Mouse (Mus musculus) spleen, adult 12 weeks (tissue): ENCODE data around the gene Syne3.

Source experiments
- DNase-seq: peaks from one replicate; pipeline ENCODE4 v3.0.0; 2022; ENCODE audit warnings: low spot score

Syne3 gene

DNA sequence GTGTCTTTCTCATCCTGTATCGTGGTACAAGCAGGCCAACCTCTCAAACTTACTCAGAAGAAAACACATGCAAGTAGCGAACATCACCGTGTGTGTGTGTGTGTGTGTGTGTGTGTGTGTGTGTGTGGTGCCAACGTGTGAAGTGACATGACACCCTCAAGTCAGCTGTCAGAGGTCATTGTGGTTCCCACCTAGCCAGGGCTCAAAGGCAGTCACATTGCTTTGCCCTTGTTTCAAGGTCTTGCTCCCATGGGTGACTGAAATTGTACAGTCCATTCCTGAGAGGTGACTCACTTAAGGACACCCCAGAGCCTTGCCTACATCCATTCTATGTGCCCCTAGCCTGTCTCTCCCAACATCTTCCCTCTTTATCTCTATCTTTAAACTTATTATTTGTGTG, 40.0 kb downstream of the Syne3 start:
- DNase-seq, result no peak

DNA sequence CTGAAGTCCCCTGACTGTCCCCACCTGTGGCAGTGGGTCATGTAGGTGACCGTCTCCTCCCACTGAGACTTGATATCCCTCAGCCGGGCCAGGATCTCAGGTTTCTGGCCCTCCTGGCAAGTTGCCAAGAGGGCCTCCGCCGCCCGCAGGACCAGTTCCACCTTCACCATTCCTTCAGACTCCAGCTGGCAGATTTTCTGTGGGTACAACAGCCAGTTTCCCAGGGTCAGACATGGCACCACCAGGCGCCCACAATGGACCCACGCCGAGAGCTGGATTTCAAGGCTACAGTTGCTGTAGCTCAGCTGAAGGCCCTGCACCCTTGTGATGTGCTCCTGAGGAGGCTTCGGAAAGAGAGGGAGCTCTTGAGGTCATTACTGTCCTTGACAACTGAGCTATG, 40.4 kb downstream of the Syne3 start:
- DNase-seq, result no peak

DNA sequence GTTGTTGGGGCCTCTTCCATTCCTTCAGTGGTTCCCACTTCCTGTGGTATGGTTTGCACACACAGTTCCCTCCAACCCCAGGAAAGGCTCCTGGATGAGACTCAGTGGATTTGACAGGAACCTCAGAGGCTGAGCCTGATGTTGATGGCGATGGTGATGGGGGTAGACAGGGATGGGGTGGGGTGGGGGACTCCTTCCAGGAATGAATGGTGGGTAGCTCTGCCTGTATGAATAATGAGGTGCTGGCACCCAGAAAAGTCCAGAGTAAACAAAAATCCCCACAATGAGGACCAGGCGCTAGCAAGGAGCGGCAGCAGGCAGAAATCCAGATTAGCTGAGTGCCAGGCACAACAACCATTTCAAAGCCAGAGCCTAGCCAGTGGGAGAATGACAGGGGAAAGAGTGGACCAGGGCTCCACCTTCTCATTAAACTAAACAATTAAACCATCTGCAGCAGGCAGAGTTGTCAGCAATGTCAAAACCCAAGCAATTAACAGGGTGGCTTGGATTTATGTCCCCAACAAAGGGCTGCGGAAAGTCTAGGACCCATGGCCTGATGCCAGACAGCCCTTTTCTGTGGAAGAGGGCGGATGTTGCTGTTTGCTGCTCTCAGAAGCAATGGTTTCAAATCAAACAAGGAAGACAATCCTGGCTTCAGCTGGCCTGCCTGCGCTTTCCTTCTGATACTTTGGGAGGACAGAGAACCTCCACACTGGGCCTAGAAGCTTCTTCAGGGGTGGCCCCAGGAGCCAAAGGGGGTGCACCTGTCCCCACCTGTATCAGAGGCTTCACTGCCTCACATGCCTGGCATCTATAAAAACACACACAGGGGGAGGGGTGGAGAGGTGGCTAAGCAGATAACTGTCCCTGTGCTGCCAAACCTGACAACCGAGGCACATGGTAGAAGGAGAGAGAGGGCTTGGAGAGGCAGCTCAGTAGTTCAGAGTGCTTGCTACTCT, 44.4 kb downstream of the Syne3 start:
- DNase-seq, result no peak

DNA sequence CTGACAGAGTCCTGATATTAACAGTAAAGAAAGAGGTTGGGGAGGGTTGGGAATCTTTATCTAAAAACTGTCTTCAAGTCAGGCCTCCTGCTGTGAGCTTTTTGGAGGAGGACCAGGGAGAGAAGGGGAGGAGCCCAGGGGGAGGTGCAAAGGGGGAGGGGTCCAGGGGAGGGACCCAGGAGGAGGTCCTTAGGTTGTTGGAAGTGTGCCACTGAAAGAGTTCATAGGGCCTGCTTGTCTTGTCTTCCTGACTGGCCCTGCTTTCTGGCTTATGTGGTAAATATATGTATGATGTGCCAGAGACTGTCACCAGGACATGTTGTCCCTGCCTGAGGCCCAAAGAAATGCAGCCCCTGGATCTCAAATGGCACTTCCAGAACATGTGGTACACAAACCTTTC, 49.2 kb downstream of the Syne3 start:
- DNase-seq, result no peak

DNA sequence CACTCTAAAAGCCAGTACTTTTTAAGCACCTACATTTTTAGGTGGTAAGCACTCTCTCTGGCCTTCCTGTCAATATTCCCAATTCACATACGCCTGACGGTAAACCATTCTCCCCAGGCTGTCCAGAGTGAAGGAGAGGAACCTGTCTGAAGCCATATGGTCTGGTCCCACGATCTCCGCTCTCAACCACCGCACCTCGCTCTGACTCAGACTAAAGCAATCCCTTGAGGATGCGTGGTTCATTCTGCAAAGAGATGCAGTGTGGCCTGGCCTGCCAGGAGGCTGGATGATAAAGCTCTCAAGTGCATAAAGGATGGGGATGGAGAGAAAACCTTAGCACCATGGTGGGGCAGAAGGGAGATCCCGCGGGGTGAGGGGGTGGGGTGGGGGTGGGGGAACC, 49.6 kb downstream of the Syne3 start:
- DNase-seq, result no peak

DNA sequence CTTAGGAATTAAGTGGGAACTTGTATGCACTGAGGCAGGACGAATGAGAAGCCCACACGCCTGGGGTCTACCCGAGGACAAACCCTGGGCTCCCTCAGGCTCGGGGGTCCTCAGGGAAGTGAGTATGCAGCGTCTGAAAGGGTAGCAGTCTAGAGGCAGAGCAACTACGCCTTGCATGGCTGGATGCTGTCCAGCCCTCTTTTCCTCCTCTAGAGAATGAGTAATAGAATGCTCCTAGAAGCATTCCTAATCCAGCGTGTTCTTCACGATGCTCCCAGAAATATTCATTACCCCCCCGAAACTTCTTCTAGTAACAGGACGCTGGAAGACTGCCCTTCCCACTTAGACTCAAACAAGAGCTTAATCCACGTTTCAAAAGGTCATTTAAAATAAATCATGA, 51.3 kb downstream of the Syne3 start:
- DNase-seq, result no peak

DNA sequence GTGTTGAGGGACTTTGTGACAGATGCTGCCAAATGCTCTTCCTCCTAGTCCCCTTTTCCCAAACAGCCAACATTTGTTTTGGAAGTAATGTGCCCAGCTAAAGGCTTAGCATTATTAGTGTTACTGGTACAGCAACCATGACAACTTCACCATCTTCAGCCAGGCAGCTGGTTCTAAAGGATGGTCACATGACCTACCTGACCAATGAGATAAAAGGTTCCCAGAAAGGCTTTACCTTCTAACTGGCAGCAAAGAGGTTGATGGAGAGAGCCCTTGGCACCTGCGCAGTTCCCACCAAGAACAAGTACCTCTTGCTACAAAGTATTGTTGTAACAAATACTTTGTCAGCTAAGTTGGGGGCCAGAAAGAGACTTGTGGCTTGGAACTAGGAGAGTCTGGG, 52.4 kb downstream of the Syne3 start:
- no peak for DNase-seq

DNA sequence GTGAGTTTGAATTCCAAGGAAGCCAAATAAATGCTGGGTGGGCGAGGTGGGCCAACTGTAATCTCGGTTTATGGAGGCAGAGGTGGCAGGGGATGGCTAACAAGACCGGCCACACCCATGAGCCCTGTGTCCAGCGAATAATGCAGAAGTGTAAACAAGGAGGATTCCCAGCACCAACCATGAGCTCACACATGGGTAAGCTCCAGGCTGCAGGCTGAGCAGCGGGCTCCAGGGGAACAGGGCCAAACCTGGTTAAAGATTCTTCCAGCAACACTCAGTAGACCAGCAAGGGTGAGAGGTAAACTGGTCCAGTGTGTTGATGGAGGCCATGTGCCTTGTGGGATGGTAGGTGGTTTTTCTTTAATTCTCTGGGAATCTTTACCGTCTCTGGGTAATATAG, 53.2 kb downstream of the Syne3 start:
- DNase-seq, result no peak

DNA sequence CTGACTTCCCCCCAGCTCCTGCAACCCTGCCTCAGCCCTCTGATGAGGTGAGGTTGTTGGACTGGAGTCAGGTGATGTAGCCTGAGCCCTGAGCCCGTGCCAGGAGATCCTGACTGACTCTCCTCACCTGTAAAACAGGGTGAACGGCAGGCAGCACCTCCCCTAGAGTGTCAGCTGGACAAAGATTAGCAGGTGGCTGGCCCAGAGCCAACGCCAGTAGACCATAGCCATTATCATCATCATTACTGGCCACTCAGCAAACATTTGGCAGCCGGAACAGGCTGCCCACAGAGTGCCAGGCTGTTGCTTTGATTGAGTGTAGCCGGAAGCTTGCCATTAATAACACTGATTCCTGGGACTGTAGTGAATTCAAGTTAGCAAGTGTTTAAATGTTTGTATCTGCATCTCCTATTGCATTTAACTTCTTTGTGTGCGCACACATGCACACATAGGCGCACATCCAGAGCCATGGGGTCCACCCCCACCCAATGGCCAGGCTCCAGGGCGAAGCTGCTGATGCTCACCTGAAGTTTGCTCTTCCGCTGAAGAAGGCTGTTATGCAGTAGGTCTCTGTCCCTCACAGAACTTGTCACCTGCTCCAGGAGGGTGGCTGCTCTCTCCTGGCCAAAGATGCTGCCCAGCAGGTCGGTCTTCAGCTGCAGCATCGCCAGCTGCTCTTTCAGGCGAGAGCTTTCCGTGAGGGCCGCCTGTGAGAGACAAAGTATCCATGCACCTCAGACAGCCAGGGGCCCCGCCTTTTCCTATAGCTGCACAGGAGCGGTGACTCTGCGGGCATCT, 54.4 kb downstream of the Syne3 start:
- DNase-seq, result no peak

DNA sequence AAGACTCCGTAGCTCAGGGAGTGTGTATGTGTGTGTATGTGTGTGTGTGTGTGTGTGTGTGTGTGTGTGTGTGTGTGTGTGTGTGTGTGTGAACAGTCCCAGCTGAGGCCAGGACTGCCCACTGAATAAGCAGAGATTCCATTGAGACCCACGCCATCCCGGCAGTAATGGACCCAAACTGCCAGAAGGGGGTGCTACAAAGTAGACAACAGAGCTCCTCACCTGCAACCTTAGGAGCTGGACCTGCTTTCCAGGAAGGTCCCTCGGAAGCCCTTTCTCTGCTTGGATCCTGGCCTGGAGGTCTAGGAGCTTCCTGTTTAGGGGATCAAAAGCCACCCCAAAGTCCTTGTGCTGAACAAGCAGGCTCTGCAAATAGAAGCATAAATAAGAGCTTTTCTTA, 55.7 kb downstream of the Syne3 start:
- peak; percentile 34 for DNase-seq

DNA sequence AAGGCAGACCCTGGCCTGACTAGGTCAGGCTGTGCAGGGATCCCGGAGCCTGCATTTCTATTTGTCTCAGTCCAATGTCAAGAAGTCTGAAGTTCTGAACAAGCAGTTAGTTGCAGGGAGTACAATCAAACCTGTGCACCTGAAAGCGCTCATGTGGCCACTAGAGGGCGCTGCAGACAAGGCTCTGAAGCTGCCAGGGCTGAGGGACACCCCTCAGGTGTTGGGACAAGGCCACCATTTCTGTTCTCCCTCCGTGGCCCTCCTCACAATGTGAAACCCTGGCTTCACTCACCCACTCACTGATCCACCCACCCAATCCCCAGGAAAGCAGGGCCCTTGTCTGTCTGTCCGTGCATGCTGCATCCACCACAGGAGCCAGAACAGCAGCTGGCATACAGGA, 57.2 kb downstream of the Syne3 start:
- peak; percentile 70 for DNase-seq

DNA sequence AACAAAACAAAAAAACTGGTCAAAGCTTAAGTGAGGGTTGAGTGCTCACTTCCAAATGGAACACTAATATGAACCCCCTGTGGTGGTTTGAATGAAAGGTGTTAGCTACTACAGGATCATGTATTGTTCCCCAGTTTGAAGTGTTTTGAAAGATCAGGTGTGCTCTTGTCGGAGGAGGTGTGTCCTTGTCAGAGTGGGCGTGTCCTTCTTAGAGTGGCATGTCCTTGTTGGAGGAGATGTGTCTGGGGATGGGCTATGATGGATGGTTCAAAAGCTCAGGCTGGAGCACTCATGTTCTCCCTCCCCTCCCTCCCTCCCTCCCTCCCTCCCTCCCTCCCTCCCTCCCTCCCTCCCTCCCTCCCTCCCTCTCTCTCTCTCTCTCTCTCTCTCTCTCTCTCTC, 61.7 kb downstream of the Syne3 start:
- no peak for DNase-seq

DNA sequence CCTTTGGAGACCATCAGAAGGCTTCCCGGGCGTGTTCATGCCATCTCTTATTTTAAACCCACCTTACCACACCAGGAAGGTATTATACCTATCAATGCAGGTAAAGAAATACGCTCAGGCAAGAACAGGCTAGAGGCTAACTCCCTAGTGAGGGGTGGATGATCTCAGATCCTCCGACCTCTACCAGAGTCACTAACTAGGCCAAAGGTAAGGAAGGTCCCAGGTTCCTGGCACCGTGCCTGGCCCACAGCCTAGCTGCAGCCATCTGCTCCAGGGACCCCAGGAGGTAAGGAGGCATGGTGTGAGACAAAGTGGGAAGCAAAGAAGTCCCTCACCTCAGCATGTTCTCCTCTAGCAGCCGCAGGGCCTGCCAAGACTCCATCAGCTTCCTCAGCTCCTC, 63.4 kb downstream of the Syne3 start:
- no peak for DNase-seq

DNA sequence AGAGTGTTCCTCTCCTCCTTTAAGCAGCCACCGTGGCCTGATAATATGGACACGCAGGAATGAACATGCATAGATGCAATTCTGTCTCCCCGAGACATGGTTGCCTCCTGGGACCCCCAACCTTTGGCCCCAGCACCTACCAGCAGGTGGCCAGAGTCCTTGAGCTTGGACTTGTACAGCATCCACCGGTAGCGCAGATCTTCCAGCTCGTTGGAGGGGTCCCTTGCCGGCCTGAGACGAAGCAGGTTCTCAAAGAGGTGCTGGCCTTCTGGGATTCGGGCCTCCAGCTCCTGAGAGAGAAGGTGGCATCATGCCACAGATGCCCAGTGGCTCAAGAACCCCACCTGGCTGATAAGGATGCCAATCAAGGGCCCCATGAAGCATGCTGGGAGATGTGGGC, 69.1 kb downstream of the Syne3 start:
- DNase-seq, result no peak

DNA sequence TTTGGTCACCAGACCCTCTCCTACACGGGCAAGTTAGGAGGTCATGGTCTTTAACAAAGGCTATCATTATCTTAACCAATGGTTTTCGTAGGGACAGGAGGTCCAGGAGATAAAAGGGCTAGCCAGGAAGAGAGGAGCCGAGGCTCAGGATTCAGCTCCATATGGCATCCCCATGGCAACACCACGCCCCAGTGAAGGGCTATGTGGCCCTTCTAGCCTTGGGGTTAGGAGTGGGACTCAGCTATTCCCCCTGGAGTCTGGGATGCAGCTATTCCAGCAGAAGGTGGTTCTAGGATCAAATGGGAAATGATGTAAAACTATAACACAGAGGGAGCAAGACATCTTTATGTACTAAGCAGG, 69.6 kb downstream of the Syne3 start:
- no peak for DNase-seq

DNA sequence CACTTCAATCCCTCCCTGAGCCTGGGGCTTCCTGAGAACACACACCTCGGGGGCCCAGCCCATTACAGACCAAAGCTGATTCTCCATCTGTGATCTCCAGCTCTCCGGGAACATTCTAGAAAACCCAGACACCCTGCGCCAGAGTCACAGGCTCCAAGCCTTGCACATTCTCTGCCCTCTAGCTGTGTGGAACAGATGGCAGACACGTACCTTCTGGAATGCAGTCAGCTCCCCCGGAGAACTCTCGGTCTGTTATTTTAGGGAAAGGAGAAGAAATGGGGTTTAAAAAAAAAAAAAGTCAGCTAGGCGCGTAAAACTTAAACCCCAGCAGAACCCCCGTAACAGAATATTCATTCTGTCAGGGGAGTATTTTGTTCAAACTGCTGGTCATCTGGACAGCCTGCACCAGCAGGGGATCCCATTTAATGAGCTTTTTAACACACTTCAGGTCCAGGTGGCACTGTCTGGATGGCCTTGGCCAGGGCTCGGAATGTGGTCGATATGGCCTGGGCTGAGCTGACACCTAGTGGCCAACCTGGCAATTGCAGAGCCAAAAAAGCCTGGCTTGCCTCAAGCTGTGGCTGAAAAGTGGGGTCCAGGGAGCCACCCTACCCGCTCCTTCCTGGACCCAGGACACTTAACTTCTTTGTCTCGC, 70.1 kb downstream of the Syne3 start:
- DNase-seq, result peak; percentile 44

DNA sequence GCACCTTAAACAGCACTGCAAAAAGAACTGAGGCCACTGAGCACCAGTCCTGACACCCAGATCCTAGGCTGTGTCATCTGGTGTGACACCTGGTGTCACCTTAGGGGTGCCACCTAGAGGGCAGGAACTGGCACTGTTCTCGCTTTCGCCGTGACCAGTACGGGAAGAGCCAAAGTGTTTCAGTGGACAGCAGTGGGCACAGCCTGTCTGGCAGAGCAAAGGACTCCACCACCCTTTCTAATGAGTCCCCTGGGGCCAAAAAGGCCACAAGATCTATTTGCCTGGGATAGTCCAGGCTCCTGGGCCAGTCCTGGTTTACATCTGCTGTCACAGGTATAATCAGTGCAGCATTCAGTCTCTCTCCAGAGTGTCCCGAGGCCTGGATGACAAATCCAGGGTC, 70.7 kb downstream of the Syne3 start:
- DNase-seq, result no peak

DNA sequence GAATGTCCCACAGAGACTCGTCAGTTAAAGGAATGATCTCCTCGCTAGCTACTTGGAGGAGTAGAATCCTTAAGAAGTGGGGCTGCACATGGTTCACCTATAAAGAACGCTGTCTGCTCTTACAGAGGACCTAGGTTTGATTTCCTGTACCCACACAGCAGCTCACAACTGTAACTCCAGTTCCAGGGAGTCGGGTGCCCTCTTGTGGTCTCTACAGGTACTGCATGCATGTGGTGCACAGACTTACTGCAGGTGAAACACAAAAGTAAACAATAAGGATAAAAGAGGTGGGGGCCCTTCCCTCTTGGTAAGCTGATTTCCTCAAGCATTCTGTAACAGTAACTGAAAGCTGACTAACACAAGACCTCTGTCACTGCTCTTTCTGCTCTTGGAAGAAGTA, 73.4 kb downstream of the Syne3 start:
- DNase-seq, result peak; percentile 43

DNA sequence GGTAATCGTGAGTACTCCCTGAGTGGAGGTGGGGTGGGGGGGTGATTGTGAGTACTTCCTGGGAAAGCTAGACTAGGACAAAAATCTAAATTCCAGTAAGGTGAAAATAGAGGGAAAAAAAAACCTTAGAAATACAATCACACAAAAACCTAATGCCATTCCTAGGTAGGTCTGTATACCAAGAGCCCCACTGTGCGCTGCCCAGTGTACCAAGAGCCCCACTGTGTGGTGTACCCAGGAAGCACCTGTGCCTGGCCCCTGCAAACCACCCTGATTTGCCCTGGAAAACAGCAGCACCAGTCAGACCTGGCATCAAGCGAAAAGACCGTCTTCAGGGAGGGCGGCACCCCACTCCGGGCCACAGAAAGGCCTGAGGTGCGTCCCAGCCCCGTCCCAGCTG, 74.5 kb downstream of the Syne3 start:
- no peak for DNase-seq

DNA sequence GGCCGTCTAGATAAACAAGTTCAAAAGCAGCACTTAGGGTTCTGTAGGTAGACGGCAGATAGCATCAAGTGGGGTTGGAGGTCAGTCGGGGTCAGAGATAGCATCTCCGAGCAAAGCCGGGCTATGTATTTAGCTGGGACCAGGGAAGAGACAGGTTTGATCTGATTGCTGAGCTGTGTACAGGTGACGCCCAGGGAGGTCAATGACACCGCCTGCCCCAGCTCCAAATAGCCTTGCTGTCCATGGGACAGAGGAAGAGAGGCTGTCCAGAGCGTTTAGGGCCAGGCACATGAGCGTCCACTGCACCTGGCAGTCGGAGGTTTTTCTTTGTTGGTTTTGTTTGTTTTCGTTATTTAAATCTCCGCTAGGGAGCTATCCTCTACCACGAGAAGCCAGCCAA, 75.8 kb downstream of the Syne3 start:
- no peak for DNase-seq

DNA sequence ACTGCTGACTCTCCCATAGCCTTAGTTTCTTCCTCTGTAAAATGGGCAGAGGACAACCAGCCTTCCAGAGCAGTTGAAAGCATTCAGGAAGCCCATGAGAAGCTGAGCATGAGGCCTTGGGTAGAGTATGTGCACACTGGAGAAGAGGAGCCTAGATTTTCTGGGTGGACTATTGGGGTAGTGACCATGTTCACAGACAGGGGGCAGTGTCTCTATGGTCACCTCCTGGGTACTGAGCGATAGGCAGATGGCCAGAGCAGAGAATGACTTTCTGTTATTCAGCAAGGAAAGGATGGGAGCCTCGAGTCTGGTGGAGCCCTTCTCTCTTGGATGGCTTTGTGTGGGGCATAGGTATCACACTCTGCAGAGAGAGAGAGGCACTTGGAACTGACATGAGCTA, 76.4 kb downstream of the Syne3 start:
- DNase-seq, result no peak

DNA sequence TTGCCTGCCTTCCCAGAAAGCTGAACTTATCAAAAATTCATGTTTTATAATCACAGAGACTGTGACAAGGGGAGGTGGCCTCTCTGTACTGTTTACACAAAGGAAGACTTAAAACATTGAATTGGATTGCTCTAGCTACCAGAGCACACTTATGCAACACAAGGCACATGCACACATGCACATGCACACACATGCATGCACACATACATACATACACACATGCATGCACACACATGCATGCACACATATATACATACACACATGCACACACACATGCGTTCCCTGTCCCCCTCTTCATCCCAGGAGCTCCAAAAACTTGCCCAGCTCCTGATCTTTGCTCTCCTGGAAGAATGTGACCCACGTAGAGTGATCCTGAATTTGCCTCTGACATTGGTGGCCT, 83.8 kb downstream of the Syne3 start:
- no peak for DNase-seq

DNA sequence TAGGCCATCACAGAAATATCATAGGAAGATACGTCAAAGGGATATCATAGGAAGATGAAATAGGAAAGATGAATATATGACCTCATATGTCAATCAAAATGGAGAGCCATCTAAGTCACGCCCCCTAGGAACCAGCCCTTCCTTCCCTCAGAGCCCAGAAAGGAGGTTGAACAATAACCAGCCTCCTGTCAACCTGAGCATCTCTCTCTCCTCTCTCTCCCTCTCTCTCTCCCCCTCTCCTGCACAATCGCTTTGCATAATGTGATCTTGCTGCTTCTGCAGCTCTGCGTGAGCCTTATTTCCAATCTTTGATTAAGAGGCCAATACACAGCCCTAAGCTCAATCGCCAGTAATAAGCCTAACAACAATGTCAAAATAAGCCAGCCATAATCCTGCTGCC, 84.6 kb downstream of the Syne3 start:
- DNase-seq, result no peak
